Comparison of ENCODE assay signal across 9 mouse cellular contexts in genomic region chr10:39471714-39472531, GRCm38 (mm10).
DNase-seq lines count a peak whose midpoint lies in the region; ATAC-seq lines count a peak whose summit lies in the region.
"Had no signal": no experiment of that assay in that cellular context is flagged by ENCODE, and none has a peak within 500 bp of the region (broad histone marks: within the 10 kb centered on the region; RNA-seq: fewer than 3 reads in every experiment).

No protein-coding gene starts in this region.

- 62% methylated on average over 15 of the region's 15 CpGs for WGBS in neural tube, embryonic 11.5 days
- 57% methylated on average over 15 of the region's 15 CpGs for WGBS in stomach, embryonic 16.5 days

- 0 out of 2 replicates have a peak overlapping the region, but pooled peaks have one; percentile 14 for H3K27ac ChIP-seq in neural tube, embryonic 11.5 days (ENCODE audit: low read depth, low read length)
- peak overlapping the region; percentile 42 for H3K27ac ChIP-seq in stomach, embryonic 16.5 days (ENCODE audit: low read length)
- H3K27ac ChIP-seq: liver, embryonic 14.5 days had no signal

- peaks cover 4% of the 10 kb centered on the region; the same call in 1 of the 2 replicates for H3K4me1 ChIP-seq in neural tube, embryonic 11.5 days (ENCODE audit: control insufficient read depth, insufficient read depth, low read length)
- peaks cover 25% of the 10 kb centered on the region for H3K4me1 ChIP-seq in stomach, embryonic 16.5 days (ENCODE audit: control insufficient read depth, insufficient read depth, low read length)

- H3K4me2 ChIP-seq in neural tube, embryonic 11.5 days (ENCODE audit: low read depth) = no peak overlapping the region
- no peak overlapping the region for H3K4me2 ChIP-seq in stomach, embryonic 16.5 days (ENCODE audit: low read depth, low read length)

- H3K27me3 ChIP-seq in neural tube, embryonic 11.5 days (ENCODE audit: control insufficient read depth, insufficient read depth, low read length) = no peaks in the 10 kb centered on the region
- H3K27me3 ChIP-seq in stomach, embryonic 16.5 days (ENCODE audit: control insufficient read depth, insufficient read depth, low read length) = no peaks in the 10 kb centered on the region

- DNase-seq in frontal cortex, postnatal 25 days (ENCODE audit: low spot score in 2 of 2) = no peak
- DNase-seq in neural tube, embryonic 11.5 days (ENCODE audit: low spot score) = no peak
- DNase-seq in neural tube, embryonic 10.5 days (ENCODE audit: extremely low spot score, low spot score) = no peak
- DNase-seq in gastrocnemius, postnatal 25 days = peak; percentile 40
- peak; percentile 27 for DNase-seq in left cerebral cortex, postnatal 4 days
- no peak for DNase-seq in spleen, postnatal 14 days (ENCODE audit: low spot score in 2 of 2)

- ATAC-seq in frontal cortex, adult (ENCODE audit: low TSS enrichment) = peak; percentile 56
- no peak; the same call in 1 of the 2 replicates for ATAC-seq in neural tube, embryonic 11.5 days (ENCODE audit: insufficient read depth, low FRiP score, low TSS enrichment)
- ATAC-seq in stomach, embryonic 16.5 days (ENCODE audit: insufficient read depth, low FRiP score) = no peak

- H3K9ac ChIP-seq in neural tube, embryonic 11.5 days (ENCODE audit: low read length) = no peak overlapping the region
- no peak overlapping the region; the same call in 1 of the 2 replicates for H3K9ac ChIP-seq in stomach, embryonic 16.5 days (ENCODE audit: low read length)
- H3K9ac ChIP-seq: liver, embryonic 14.5 days had no signal

- H3K36me3 ChIP-seq in neural tube, embryonic 11.5 days (ENCODE audit: control insufficient read depth, insufficient read depth, low read length) = peaks cover 2% of the 10 kb centered on the region; the same call in 1 of the 2 replicates
- H3K36me3 ChIP-seq in stomach, embryonic 16.5 days (ENCODE audit: control insufficient read depth, insufficient read depth, low read length) = no peaks in the 10 kb centered on the region

- H3K4me3 ChIP-seq in neural tube, embryonic 11.5 days (ENCODE audit: low read depth, low read length) = no peak overlapping the region
- no peak overlapping the region for H3K4me3 ChIP-seq in stomach, embryonic 16.5 days (replicated peaks; ENCODE audit: low read length)

- H3K9me3 ChIP-seq in neural tube, embryonic 11.5 days (ENCODE audit: control insufficient read depth, low read length) = no peaks in the 10 kb centered on the region
- H3K9me3 ChIP-seq in stomach, embryonic 16.5 days (replicated peaks; ENCODE audit: control insufficient read depth, low read length) = no peaks in the 10 kb centered on the region

- intact Hi-C loops in left cerebral cortex, postnatal 4 days (cut with DNase I) = no loop called here

Comparison
In these comparisons a context has a peak if more than half of its experiments do, and no peak if none do; other contexts are left out.
1. DNase-seq: peak in gastrocnemius, postnatal 25 days (single experiment) and left cerebral cortex, postnatal 4 days (single experiment); none in frontal cortex, postnatal 25 days (0 of 2), neural tube, embryonic 11.5 days (single experiment), neural tube, embryonic 10.5 days (single experiment) and spleen, postnatal 14 days (0 of 2).